Mouse (Mus musculus): ENCODE results near the gene Foxa2.

Foxa2 gene

DNA sequence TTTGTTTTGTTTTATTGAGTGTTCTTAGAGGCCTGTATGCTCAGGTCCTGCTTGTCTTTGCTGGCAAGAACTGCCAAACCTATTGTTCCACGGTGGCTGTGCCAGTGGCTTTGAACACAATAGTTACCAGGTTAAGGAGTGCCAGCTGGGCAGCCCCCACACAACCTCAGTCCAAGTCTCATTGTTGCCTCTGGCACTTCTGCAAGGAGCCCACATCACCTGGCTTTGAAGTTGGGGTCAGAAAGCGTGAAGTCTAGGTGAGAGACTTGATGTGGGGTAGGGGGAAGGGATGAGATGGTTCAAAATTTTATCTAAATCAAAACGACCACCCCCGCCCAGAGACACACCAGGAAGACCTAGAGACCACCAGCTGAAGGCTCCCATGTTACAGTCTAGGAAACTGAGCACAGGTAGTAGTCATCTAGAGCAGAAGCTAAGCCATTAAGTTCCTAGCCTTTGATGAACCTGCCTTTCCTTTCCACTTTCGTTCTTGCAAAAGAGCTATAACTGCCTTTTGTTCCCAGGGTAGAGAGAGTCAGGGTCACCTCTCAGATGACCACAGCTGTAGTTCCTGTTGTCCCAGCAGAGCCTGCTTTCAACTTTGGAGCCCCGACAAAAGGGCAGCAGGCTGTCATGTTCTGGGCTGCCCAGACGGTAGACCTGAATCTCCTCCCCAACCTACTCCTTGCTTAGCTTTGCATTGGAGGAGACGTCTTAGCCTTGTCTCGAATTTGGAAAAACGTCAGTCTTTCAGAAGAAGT lies 48.4 kb downstream of the Foxa2 start:
- Histone ChIP-seq H3K4me1 (replicated peaks; ENCODE audit: low read depth, low read length) (no peaks in the 10 kb centered on the region), H3K4me3 (replicated peaks; ENCODE audit: low read length) (no peak overlapping the region), H3K9me3 (ENCODE audit: low read length) (no peaks in the 10 kb centered on the region), H3K36me3 (ENCODE audit: insufficient read depth, low read length) (no peaks in the 10 kb centered on the region), H3K27me3 (ENCODE audit: insufficient read depth, low read length) (0 out of 2 replicates have a peak, but pooled peaks cover 2% of the 10 kb centered on the region)
- TF ChIP-seq NANOG (IDR thresholded peaks at IDR 0.05; ENCODE audit: borderline replicate concordance, low read length), result no peak
- no peak for TF ChIP-seq POU5F1 (IDR thresholded peaks at IDR 0.05; ENCODE audit: borderline replicate concordance, low read length)

DNA sequence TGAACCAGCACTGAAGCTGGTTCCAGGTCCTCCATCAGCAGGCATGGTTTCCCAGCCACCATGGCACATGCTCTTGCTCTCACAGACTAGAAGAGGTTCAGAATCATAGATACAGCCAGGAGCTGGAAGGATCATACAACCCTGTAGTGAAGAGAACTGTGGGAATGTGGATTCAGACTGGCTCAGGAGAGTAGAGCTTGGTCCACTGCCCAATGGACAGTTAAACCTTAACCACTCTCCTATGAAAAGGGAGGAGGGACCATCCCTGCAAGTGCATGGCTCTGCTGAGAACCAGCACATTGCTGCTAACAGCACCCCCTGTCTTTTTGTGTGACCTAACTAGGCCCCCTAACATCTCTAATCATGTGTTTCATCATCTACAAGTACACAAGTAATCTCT lies 50.0 kb downstream of the Foxa2 start:
- TF ChIP-seq CTCF (conservative IDR thresholded peaks at IDR 0.05; ENCODE audit: low read length) (no peak), POU5F1 (IDR thresholded peaks at IDR 0.05; ENCODE audit: borderline replicate concordance, low read length) (no peak), NANOG (IDR thresholded peaks at IDR 0.05; ENCODE audit: borderline replicate concordance, low read length) (no peak)
- no peaks in the 10 kb centered on the region for H3K9me3 ChIP-seq (ENCODE audit: low read length)
- H3K4me3 ChIP-seq (replicated peaks; ENCODE audit: low read length), result no peak overlapping the region
- H3K4me1 ChIP-seq (replicated peaks; ENCODE audit: low read depth, low read length), result no peaks in the 10 kb centered on the region
- H3K27me3 ChIP-seq (ENCODE audit: insufficient read depth, low read length), result 0 out of 2 replicates have a peak, but pooled peaks cover 2% of the 10 kb centered on the region
- H3K36me3 ChIP-seq (ENCODE audit: insufficient read depth, low read length), result no peaks in the 10 kb centered on the region

- Histone ChIP-seq H3K36me3 (ENCODE audit: insufficient read depth, low read length) (no peaks in the 10 kb centered on the region), H3K4me3 (replicated peaks; ENCODE audit: low read length) (no peak overlapping the region), H3K4me1 (replicated peaks; ENCODE audit: low read depth, low read length) (no peaks in the 10 kb centered on the region), H3K9me3 (ENCODE audit: low read length) (no peaks in the 10 kb centered on the region), H3K27me3 (ENCODE audit: insufficient read depth, low read length) (0 out of 2 replicates have a peak, but pooled peaks cover 2% of the 10 kb centered on the region)
- no peak for TF ChIP-seq CTCF (conservative IDR thresholded peaks at IDR 0.05; ENCODE audit: low read length)
Observed at GRCm38 (mm10) chr2:147993821-147994220, 52.9 kb downstream of the Foxa2 start.

DNA sequence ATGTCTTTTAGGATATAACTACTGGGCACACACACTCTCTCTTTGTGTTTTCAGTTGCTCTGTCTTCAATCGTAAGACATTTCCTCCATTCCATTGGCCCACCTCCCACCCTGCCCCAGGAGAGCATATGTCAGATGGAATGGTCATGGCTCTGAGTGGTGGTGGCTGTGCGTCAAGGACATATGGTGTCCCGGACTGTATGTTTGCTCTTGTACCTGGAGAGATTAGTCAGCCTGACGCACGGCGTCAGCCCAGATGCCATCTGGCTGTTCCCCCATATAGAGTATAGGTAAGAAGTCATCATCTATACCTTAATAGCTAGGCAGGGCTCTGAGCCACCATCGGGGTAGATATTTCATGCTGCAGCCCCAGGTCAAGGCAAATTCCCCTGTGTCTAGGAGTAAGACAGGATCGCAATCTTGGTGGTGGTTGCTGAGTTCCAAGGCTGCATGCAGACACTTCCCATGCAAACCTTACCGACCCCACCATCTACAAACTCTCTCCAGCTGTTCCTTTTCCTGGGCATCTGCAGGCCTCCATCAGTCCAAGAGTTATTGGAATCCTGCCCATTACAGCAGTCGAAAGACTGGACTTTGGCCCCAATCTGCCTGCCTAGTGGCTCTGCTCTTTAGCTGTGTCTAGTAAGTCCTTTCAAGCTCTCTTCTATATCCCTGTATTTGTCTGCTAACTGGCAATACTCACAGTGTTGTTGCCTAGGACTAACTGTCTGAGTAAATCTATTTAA lies 53.7 kb downstream of the Foxa2 start:
- H3K27me3 ChIP-seq (ENCODE audit: insufficient read depth, low read length), result 0 out of 2 replicates have a peak, but pooled peaks cover 2% of the 10 kb centered on the region
- no peaks in the 10 kb centered on the region for H3K4me1 ChIP-seq (replicated peaks; ENCODE audit: low read depth, low read length)
- no peak for TF ChIP-seq POU5F1 (IDR thresholded peaks at IDR 0.05; ENCODE audit: borderline replicate concordance, low read length)
- H3K9me3 ChIP-seq (ENCODE audit: low read length), result no peaks in the 10 kb centered on the region
- H3K36me3 ChIP-seq (ENCODE audit: insufficient read depth, low read length), result no peaks in the 10 kb centered on the region
- H3K4me3 ChIP-seq (replicated peaks; ENCODE audit: low read length), result no peak overlapping the region

Data from E14TG2a.4 (cell line).